Mouse (Mus musculus): ENCODE results near the gene Pfkfb4.

- TF ChIP-seq CTCF (IDR thresholded peaks at IDR 0.05; ENCODE audit: insufficient read depth, low read length) (peak; percentile 55), POLR2A (IDR thresholded peaks at IDR 0.05; ENCODE audit: borderline replicate concordance, extremely low read depth, low read depth, low read length) (no peak)
These were observed 11.6 kb downstream of the Pfkfb4 start for GRCm38 (mm10) chr9:109003201-109003600.

All from lung, adult 2 months (tissue).